Mouse (Mus musculus): ENCODE data around the gene P2ry14. TPM values are rescaled to one million over a fixed set of nuclear protein-coding genes. Genes with fewer than 3 reads are reported as not detected.
"Not testable (repeated sequence)": the region's sequence is repeated elsewhere in the genome, so short reads cannot be mapped to it uniquely, and the experiment has no call there.

Gene P2ry14
- polyA plus RNA-seq, 1 experiment from 2014 or later, result 1.6 TPM

DNA sequence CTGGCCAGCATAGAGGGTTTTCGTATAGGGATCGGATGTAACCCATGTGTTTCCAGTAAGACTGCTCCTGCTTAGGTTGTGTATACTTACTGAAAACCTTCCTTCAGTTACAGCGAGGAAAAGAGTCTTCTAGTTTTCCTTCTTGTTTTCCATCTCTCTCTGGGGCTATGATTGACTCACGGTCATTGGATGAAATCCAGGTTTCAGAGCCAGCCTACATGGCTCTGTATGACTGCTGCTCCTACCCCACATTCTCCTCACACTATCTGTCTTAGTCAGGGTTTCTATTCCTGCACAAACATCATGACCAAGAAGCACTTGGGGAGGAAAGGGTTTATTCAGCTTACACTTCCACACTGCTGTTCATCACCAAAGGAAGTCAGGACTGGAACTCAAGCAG, 12.5 kb downstream of the P2ry14 start:
- not testable (repeated sequence) for H3K27ac ChIP-seq; H3K36me3 ChIP-seq; H3K4me2 ChIP-seq (replicated peaks); H3K9me3 ChIP-seq; ATAC-seq (ENCODE audit: low FRiP score, low read depth); H3K9ac ChIP-seq; H3K4me3 ChIP-seq; H3K4me1 ChIP-seq; H3K27me3 ChIP-seq
- 84% methylated on average over 4 of the region's 4 CpGs for WGBS

DNA sequence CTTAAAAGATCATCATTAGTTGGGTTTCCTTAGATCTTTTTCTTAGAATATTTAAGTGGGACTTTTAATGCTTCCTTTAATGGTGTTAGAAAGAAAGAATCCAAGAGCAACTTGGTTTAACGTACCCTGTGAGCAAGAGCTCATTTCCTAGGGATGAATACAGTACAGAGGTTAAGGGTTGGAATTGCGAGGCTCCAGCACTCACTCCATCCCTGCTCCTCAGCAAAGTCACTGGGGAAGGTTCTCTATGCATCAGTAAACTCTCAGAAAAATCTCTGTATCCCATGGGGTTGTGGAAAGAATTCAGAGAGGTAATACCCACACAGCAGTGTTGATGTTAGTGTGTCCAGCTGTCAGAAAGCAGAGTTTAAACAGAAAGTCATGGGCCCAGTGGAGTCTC, 13.3 kb downstream of the P2ry14 start:
- Histone ChIP-seq H3K36me3 (no peaks in the 10 kb centered on the region), H3K9me3 (no peaks in the 10 kb centered on the region), H3K9ac (no peak overlapping the region), H3K27me3 (no peaks in the 10 kb centered on the region), H3K4me3 (no peak overlapping the region), H3K27ac (no peak overlapping the region), H3K4me1 (no peaks in the 10 kb centered on the region), H3K4me2 (replicated peaks) (no peak overlapping the region)
- ATAC-seq (ENCODE audit: low FRiP score, low read depth), result no peak
- WGBS, result 67% methylated on average over 2 of the region's 2 CpGs

DNA sequence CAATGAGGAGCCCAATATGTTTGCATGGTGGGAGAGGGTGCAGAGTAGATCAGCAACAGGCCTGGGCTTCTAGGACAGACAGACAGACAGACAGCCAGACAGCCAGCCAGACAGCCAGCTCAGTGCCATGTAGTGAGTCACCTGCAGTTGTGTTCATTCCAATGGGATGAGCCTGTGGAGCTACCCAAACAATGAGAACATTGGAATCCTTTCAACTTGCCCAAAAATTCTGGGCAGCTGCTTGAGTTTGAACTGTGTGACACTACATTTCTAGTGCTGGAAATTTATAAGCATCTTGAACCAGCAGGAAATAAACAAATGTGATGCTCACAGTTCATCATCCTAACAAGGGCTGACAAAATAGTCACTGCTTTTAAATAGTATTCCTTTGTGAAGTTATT, 13.8 kb downstream of the P2ry14 start:
- Histone ChIP-seq H3K27ac (no peak overlapping the region), H3K27me3 (no peaks in the 10 kb centered on the region), H3K4me3 (no peak overlapping the region), H3K9me3 (no peaks in the 10 kb centered on the region), H3K36me3 (no peaks in the 10 kb centered on the region), H3K4me1 (no peaks in the 10 kb centered on the region), H3K4me2 (replicated peaks) (no peak overlapping the region), H3K9ac (no peak overlapping the region)
- no peak for ATAC-seq (ENCODE audit: low FRiP score, low read depth)

DNA sequence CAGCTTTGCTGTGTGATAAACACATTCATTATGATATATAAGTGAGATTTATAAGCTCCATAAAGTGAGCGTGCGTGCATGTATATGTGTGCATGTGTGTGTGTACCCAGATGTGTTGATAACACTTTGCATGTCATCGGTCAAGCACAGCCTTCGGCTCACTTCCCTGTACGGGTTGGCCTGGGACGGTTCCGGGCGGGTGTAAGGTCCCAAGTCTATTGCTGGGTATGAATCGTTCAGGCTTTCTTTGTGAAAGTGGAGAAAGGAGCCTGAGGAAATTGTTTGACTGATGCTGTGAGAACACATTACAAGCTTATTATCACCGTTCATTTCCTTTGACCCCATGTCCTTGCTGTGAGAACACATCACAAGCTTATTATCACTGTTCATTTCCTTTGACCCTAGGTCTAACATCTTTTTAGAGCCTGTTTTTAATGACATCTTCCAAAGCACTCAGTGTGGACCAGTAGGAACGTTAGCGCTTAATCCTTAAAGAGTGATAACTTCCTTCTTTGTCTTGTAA, 14.4 kb downstream of the P2ry14 start:
- no peak overlapping the region for H3K9ac ChIP-seq
- H3K9me3 ChIP-seq, result no peaks in the 10 kb centered on the region
- 58% methylated on average over 12 of the region's 12 CpGs for WGBS
- no peaks in the 10 kb centered on the region for H3K27me3 ChIP-seq
- H3K4me1 ChIP-seq, result no peaks in the 10 kb centered on the region
- no peak overlapping the region for H3K27ac ChIP-seq
- no peak overlapping the region for H3K4me2 ChIP-seq (replicated peaks)
- H3K36me3 ChIP-seq, result no peaks in the 10 kb centered on the region
- no peak overlapping the region for H3K4me3 ChIP-seq
- ATAC-seq (ENCODE audit: low FRiP score, low read depth), result no peak

GRCm38 (mm10) chr3:59135911-59136653, 17.3 kb downstream of the P2ry14 start:
- 68% methylated on average over 5 of the region's 5 CpGs for WGBS
- no peak overlapping the region for H3K4me3 ChIP-seq
- no peaks in the 10 kb centered on the region for H3K4me1 ChIP-seq
- H3K9ac ChIP-seq, result no peak overlapping the region
- no peaks in the 10 kb centered on the region for H3K36me3 ChIP-seq
- H3K27me3 ChIP-seq, result no peaks in the 10 kb centered on the region
- no peaks in the 10 kb centered on the region for H3K9me3 ChIP-seq
- H3K4me2 ChIP-seq (replicated peaks), result no peak overlapping the region
- no peak for ATAC-seq (ENCODE audit: low FRiP score, low read depth)
- no peak overlapping the region for H3K27ac ChIP-seq

- Histone ChIP-seq H3K27ac (no peak overlapping the region), H3K36me3 (no peaks in the 10 kb centered on the region), H3K27me3 (no peaks in the 10 kb centered on the region), H3K4me1 (no peaks in the 10 kb centered on the region), H3K9ac (no peak overlapping the region), H3K4me2 (replicated peaks) (no peak overlapping the region), H3K9me3 (no peaks in the 10 kb centered on the region), H3K4me3 (no peak overlapping the region)
- ATAC-seq (ENCODE audit: low FRiP score, low read depth), result no peak
- WGBS, result 71% methylated on average over 5 of the region's 5 CpGs
Measured at GRCm38 (mm10) chr3:59133189-59133588, 20.2 kb downstream of the P2ry14 start.

DNA sequence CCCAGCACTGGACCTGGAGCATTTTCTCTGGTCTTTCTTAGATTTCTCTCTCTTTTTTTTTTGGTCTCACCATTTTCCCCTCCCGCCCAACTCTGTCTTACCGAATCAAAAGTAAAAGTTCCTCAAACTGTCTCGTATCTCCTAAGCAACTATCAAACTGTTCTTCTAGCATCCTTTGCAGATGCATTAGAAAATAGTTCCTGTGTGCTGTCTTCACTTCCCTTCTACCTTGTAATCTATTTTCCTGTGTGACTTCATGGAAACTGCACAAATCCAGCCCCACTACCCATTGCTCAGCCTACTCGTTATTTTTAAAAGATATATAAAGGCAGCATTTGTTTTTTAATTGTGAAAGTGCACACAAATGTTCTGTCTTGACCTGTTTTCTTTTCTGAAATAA, 21.5 kb downstream of the P2ry14 start:
- no peaks in the 10 kb centered on the region for H3K27me3 ChIP-seq
- H3K4me3 ChIP-seq, result no peak overlapping the region
- H3K9me3 ChIP-seq, result no peaks in the 10 kb centered on the region
- no peaks in the 10 kb centered on the region for H3K36me3 ChIP-seq
- ATAC-seq (ENCODE audit: low FRiP score, low read depth), result no peak
- no peak overlapping the region for H3K27ac ChIP-seq
- no peak overlapping the region for H3K9ac ChIP-seq
- H3K4me2 ChIP-seq (replicated peaks), result no peak overlapping the region
- H3K4me1 ChIP-seq, result no peaks in the 10 kb centered on the region
- 85% methylated on average over 4 of the region's 4 CpGs for WGBS

GRCm38 (mm10) chr3:59131081-59131480, 22.3 kb downstream of the P2ry14 start:
- H3K27ac ChIP-seq, result no peak overlapping the region
- H3K9me3 ChIP-seq, result no peaks in the 10 kb centered on the region
- WGBS, result 72% methylated on average over 4 of the region's 4 CpGs
- H3K4me1 ChIP-seq, result no peaks in the 10 kb centered on the region
- no peak overlapping the region for H3K9ac ChIP-seq
- ATAC-seq (ENCODE audit: low FRiP score, low read depth), result no peak
- no peak overlapping the region for H3K4me3 ChIP-seq
- no peaks in the 10 kb centered on the region for H3K27me3 ChIP-seq
- no peaks in the 10 kb centered on the region for H3K36me3 ChIP-seq
- H3K4me2 ChIP-seq (replicated peaks), result no peak overlapping the region

DNA sequence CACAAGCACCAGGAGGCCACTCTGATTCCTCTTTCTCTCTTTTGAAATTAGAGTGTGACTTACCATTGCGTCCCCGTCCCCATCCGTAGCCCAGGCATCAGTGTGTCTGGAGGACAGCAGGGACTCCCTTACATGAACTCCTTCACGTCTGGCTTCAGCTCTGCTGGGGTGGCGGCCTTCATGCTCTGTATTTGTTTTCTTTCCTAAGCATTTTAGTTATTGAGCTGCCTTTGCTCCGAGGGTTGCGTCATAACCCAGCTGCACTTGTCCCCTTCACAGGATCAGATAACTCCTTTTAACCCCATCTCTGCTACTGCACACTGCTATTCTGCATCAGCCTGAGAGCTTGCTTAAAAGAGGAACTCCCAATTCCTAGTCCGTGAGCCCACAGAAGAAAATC, 23.0 kb downstream of the P2ry14 start:
- Histone ChIP-seq H3K36me3 (no peaks in the 10 kb centered on the region), H3K4me3 (no peak overlapping the region), H3K27me3 (no peaks in the 10 kb centered on the region), H3K27ac (no peak overlapping the region), H3K4me2 (replicated peaks) (no peak overlapping the region), H3K4me1 (no peaks in the 10 kb centered on the region), H3K9me3 (no peaks in the 10 kb centered on the region), H3K9ac (no peak overlapping the region)
- ATAC-seq (ENCODE audit: low FRiP score, low read depth), result no peak
- whole genome bisulfite sequencing, result 64% methylated on average over 8 of the region's 8 CpGs

- Histone ChIP-seq H3K36me3 (no peaks in the 10 kb centered on the region), H3K4me3 (no peak overlapping the region), H3K4me1 (no peaks in the 10 kb centered on the region), H3K27me3 (no peaks in the 10 kb centered on the region), H3K9ac (no peak overlapping the region), H3K9me3 (no peaks in the 10 kb centered on the region), H3K27ac (no peak overlapping the region), H3K4me2 (replicated peaks) (no peak overlapping the region)
- no peak for ATAC-seq (ENCODE audit: low FRiP score, low read depth)
- WGBS, result 93% methylated on average over 3 of the region's 3 CpGs
Measured at GRCm38 (mm10) chr3:59129547-59129946, 23.9 kb downstream of the P2ry14 start.

DNA sequence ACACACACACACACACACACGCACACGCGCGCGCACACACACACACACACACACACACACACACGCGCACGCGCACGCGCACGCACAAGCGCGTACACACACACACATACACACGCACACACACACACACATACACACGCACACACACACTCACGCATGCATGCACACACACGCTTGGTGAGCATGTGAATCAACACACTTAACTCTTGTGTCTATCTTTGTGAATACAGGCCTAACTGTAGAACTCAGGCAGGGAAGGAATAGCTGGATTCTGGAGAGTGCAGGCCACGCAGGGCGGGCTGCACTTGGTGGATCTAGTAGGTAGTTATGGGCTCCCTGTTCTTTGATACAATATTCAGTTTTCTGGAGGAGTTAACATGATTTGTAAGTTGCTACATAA, 24.7 kb downstream of the P2ry14 start:
- Histone ChIP-seq H3K9ac (no peak overlapping the region), H3K9me3 (no peaks in the 10 kb centered on the region), H3K4me2 (replicated peaks) (no peak overlapping the region), H3K36me3 (no peaks in the 10 kb centered on the region), H3K27me3 (no peaks in the 10 kb centered on the region), H3K4me1 (no peaks in the 10 kb centered on the region), H3K4me3 (no peak overlapping the region), H3K27ac (no peak overlapping the region)
- WGBS, result 82% methylated on average over 20 of the region's 20 CpGs
- ATAC-seq (ENCODE audit: low FRiP score, low read depth), result no peak

GRCm38 (mm10) chr3:59125783-59126555, 27.4 kb downstream of the P2ry14 start:
- Histone ChIP-seq H3K9ac (no peak overlapping the region), H3K36me3 (no peaks in the 10 kb centered on the region), H3K4me2 (replicated peaks) (no peak overlapping the region), H3K27ac (no peak overlapping the region), H3K4me1 (peaks cover 6% of the 10 kb centered on the region), H3K27me3 (no peaks in the 10 kb centered on the region), H3K4me3 (no peak overlapping the region), H3K9me3 (no peaks in the 10 kb centered on the region)
- WGBS, result 29% methylated on average over 7 of the region's 7 CpGs
- ATAC-seq (ENCODE audit: low FRiP score, low read depth), result no peak

Data from limb, embryonic 13.5 days (tissue).